Mouse (Mus musculus) splenic B cell, adult 2 months (primary cell): Measurements from ENCODE around the gene Epha10.

ENCODE experiments used
- DNase-seq: peaks from one replicate; pipeline ENCODE4 v3.0.0-alpha.2; 2011; ENCODE audit warnings: low read depth, low spot score
- H3K27me3 ChIP-seq: 2 replicates; pipeline ENCODE4 v1.6.1; 2012; ENCODE audit warnings: mild to moderate bottlenecking, low read length, moderate library complexity, mixed read lengths; ENCODE audit not compliant: control insufficient read depth, poor library complexity, insufficient read depth, severe bottlenecking
- H3K36me3 ChIP-seq: 2 replicates; pipeline ENCODE4 v1.6.1; 2012; ENCODE audit warnings: mild to moderate bottlenecking, low read length, moderate library complexity, mixed read lengths; ENCODE audit not compliant: control insufficient read depth, poor library complexity, insufficient read depth, severe bottlenecking

Gene Epha10

GRCm38 (mm10) chr4:124880599-124880998 is at the start of gene Epha10:
Gene Epha10, plus strand, starts transcription at chr4:124880899.
- no peaks in the 10 kb centered on the region for H3K36me3 ChIP-seq
- H3K27me3 ChIP-seq, result no peaks in the 10 kb centered on the region; the same call in 1 of the 2 replicates
- DNase-seq, result no peak

- no peak for DNase-seq
- Histone ChIP-seq H3K36me3 (peaks cover 2% of the 10 kb centered on the region), H3K27me3 (no peaks in the 10 kb centered on the region)
Observed at GRCm38 (mm10) chr4:124832796-124833195, 47.9 kb upstream of the Epha10 start.

- no peak for DNase-seq
- no peaks in the 10 kb centered on the region for H3K27me3 ChIP-seq
- H3K36me3 ChIP-seq, result peaks cover 3% of the 10 kb centered on the region; the same call in 1 of the 2 replicates
Observed at GRCm38 (mm10) chr4:124838035-124838700, 42.5 kb upstream of the Epha10 start.

GRCm38 (mm10) chr4:124840998-124841397 is 39.7 kb upstream of the Epha10 start:
- H3K36me3 ChIP-seq, result peaks cover 3% of the 10 kb centered on the region; the same call in 1 of the 2 replicates
- no peaks in the 10 kb centered on the region for H3K27me3 ChIP-seq
- peak; percentile 41 for DNase-seq

- DNase-seq, result peak; percentile 61
- Histone ChIP-seq H3K27me3 (no peaks in the 10 kb centered on the region), H3K36me3 (no peaks in the 10 kb centered on the region; the same call in 1 of the 2 replicates)
Observed at GRCm38 (mm10) chr4:124843493-124843892, 37.2 kb upstream of the Epha10 start.

- H3K27me3 ChIP-seq, result no peaks in the 10 kb centered on the region
- no peaks in the 10 kb centered on the region for H3K36me3 ChIP-seq
- peak; percentile 79 for DNase-seq
Observed at GRCm38 (mm10) chr4:124847573-124847972, 33.1 kb upstream of the Epha10 start.

- DNase-seq, result no peak
- Histone ChIP-seq H3K36me3 (peaks cover 2% of the 10 kb centered on the region), H3K27me3 (no peaks in the 10 kb centered on the region)
Observed at GRCm38 (mm10) chr4:124849631-124850260, 31.0 kb upstream of the Epha10 start.

GRCm38 (mm10) chr4:124850261-124850913 is 30.3 kb upstream of the Epha10 start, which contains the start of gene Yrdc:
Gene Yrdc, plus strand, starts transcription at chr4:124850679.
- H3K36me3 ChIP-seq, result peaks cover 2% of the 10 kb centered on the region

GRCm38 (mm10) chr4:124850933-124851658 is 29.6 kb upstream of the Epha10 start, which contains the start of gene 1110065P20Rik:
Gene 1110065P20Rik, minus strand, starts transcription at chr4:124851196.
- H3K36me3 ChIP-seq, result peaks cover 4% of the 10 kb centered on the region
- DNase-seq, result peak; percentile 72
- H3K27me3 ChIP-seq, result no peaks in the 10 kb centered on the region

More at GRCm38 (mm10) chr4:124850261-124850913, 30.3 kb upstream of the Epha10 start, which contains the start of gene Yrdc:
- DNase-seq, result peak; percentile 94
- no peaks in the 10 kb centered on the region for H3K27me3 ChIP-seq

- no peak for DNase-seq
- Histone ChIP-seq H3K36me3 (peaks cover 4% of the 10 kb centered on the region), H3K27me3 (peaks cover 1% of the 10 kb centered on the region)
Observed at GRCm38 (mm10) chr4:124856294-124856693, 24.4 kb upstream of the Epha10 start.

- DNase-seq, result no peak
- peaks cover 4% of the 10 kb centered on the region for H3K36me3 ChIP-seq
Observed at GRCm38 (mm10) chr4:124858370-124858769, 22.3 kb upstream of the Epha10 start.

GRCm38 (mm10) chr4:124860446-124860845 is 20.3 kb upstream of the Epha10 start:
- peak; percentile 35 for DNase-seq
- H3K36me3 ChIP-seq, result 0 out of 2 replicates have a peak, but pooled peaks cover 1% of the 10 kb centered on the region
- peaks cover 3% of the 10 kb centered on the region for H3K27me3 ChIP-seq

More at GRCm38 (mm10) chr4:124858370-124858769, 22.3 kb upstream of the Epha10 start:
- peaks cover 3% of the 10 kb centered on the region for H3K27me3 ChIP-seq

- peaks cover 3% of the 10 kb centered on the region for H3K27me3 ChIP-seq
- H3K36me3 ChIP-seq, result no peaks in the 10 kb centered on the region
- no peak for DNase-seq
Observed at GRCm38 (mm10) chr4:124861283-124862188, 19.2 kb upstream of the Epha10 start, which contains the start of gene Maneal. Gene Maneal, minus strand, starts transcription at chr4:124862171.
